8 mouse cellular contexts compared by ENCODE assay signal in the genomic region with DNA sequence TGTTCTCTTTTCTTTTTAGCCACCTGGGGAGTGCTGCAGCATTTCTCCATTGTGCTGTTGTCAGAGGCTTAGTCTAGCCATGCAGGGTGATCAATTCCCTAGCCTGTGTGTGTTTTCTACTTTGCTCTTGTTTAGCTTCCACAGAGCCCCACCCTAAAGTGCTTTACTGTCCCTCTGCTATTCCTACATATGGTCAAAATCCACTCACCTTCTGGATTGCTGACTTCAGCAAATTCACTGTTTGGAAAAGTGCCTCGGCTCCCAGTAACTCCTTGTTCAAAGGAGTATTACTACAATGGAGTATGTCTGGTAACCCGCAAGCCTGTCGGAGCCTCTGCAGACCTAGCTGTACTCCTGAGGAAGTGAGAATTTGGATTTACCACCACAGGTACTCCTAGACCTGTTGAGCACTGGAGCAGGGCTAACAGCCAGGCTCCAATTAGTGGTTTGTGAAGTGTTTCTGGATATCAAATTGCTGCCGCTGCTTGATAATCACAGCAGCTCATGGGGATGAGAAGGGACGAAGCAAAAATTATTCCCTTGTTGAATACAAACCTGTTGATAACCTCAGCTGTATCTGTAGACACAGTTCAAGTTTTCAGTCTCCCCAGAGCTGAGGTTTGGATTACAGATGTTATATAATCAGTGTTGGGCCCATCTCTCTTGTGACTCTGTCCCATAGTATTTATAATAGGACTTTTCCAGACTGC. TPM values are rescaled to one million over a fixed set of nuclear protein-coding genes. Genes with fewer than 3 reads are reported as not detected.
DNase-seq lines count a peak whose midpoint lies in the region; ATAC-seq and TF ChIP-seq lines count a peak whose summit lies in the region.

No protein-coding gene starts in this region.

- intact Hi-C loops in heart, postnatal 14 days (cut with DNase I): loop anchor here (2.0 to 5.0 kb wide), 3 partner anchors 39 to 819 kb away; a partner anchor contains a TSS

- DNase-seq in heart, postnatal 14 days: no peak
- DNase-seq in Patski (ENCODE audit: low read depth, low spot score): no peak
- no peak for DNase-seq in hindbrain, embryonic 14.5 days (ENCODE audit: low spot score)
- DNase-seq in gastrocnemius, postnatal 10 days: no peak

- in situ Hi-C loops in Patski (cut with MboI; ENCODE audit: low pct_unique_long_range_greater_than_20kb): no loop called here

- 0 out of 2 replicates have a peak overlapping the region, but pooled peaks have one; percentile 5 for H3K27ac ChIP-seq in heart, embryonic 13.5 days (replicated peaks)
- H3K27ac ChIP-seq in hindbrain, embryonic 14.5 days: no peak overlapping the region
- no peak overlapping the region for H3K27ac ChIP-seq in midbrain, embryonic 15.5 days

- H3K9me3 ChIP-seq in heart, embryonic 13.5 days: no peaks in the 10 kb centered on the region
- H3K9me3 ChIP-seq in hindbrain, embryonic 14.5 days (ENCODE audit: control insufficient read depth, low read length): no peaks in the 10 kb centered on the region
- no peaks in the 10 kb centered on the region for H3K9me3 ChIP-seq in midbrain, embryonic 15.5 days

- WGBS in heart, embryonic 13.5 days: 43% methylated on average over 5 of the region's 5 CpGs
- 41% methylated on average over 5 of the region's 5 CpGs for WGBS in hindbrain, embryonic 14.5 days
- 40% methylated on average over 5 of the region's 5 CpGs for WGBS in midbrain, embryonic 15.5 days

- no peaks in the 10 kb centered on the region for H3K27me3 ChIP-seq in heart, embryonic 13.5 days (replicated peaks)
- H3K27me3 ChIP-seq in Patski: no peaks in the 10 kb centered on the region
- no peaks in the 10 kb centered on the region for H3K27me3 ChIP-seq in hindbrain, embryonic 14.5 days (ENCODE audit: control insufficient read depth, insufficient read depth, low read length)
- H3K27me3 ChIP-seq in midbrain, embryonic 15.5 days (replicated peaks): no peaks in the 10 kb centered on the region

- POLR2A ChIA-PET in Patski (lab: Charles Lee): interaction anchor here (0.6 kb wide), 1 partner anchor 382 kb away, joined by 3 read pairs; no protein-coding TSS in a partner anchor

- peak overlapping the region; percentile 78 for H3K4me3 ChIP-seq in heart, embryonic 13.5 days
- H3K4me3 ChIP-seq in hindbrain, embryonic 14.5 days (replicated peaks; ENCODE audit: low read length): no peak overlapping the region
- peak overlapping the region; percentile 56; the same call in 1 of the 2 replicates for H3K4me3 ChIP-seq in midbrain, embryonic 15.5 days

- H3K4me1 ChIP-seq in heart, embryonic 13.5 days: peaks cover 15% of the 10 kb centered on the region
- peaks cover 16% of the 10 kb centered on the region for H3K4me1 ChIP-seq in hindbrain, embryonic 14.5 days (replicated peaks; ENCODE audit: control insufficient read depth, insufficient read depth, low read length)
- peaks cover 26% of the 10 kb centered on the region for H3K4me1 ChIP-seq in midbrain, embryonic 15.5 days

- peak overlapping the region; percentile 90 for H3K4me2 ChIP-seq in heart, embryonic 13.5 days
- peak overlapping the region; percentile 85 for H3K4me2 ChIP-seq in hindbrain, embryonic 14.5 days (replicated peaks)
- peak overlapping the region; percentile 90 for H3K4me2 ChIP-seq in midbrain, embryonic 15.5 days

- no peak for ATAC-seq in heart, embryonic 13.5 days (ENCODE audit: extremely low read depth, insufficient number of reproducible peaks, low FRiP score, low TSS enrichment)
- ATAC-seq in Patski: peak; percentile 7
- ATAC-seq in hindbrain, embryonic 14.5 days (ENCODE audit: low FRiP score): no peak
- no peak for ATAC-seq in midbrain, embryonic 15.5 days (replicated peaks)
- ATAC-seq in megakaryocyte-erythroid progenitor cell, adult 5-6 weeks (replicated peaks; ENCODE audit: low FRiP score, low TSS enrichment, poor library complexity, severe bottlenecking): no peak
- no peak for ATAC-seq in megakaryocyte progenitor cell, adult 5-6 weeks (replicated peaks; ENCODE audit: poor library complexity)

- H3K9ac ChIP-seq in heart, embryonic 13.5 days: peak overlapping the region; percentile 99; the same call in 1 of the 2 replicates
- no peak overlapping the region; the same call in 1 of the 2 replicates for H3K9ac ChIP-seq in hindbrain, embryonic 14.5 days
- no peak overlapping the region for H3K9ac ChIP-seq in midbrain, embryonic 15.5 days

- CTCF ChIA-PET in Patski (lab: Charles Lee): no interaction called here

- H3K36me3 ChIP-seq in heart, embryonic 13.5 days: no peaks in the 10 kb centered on the region; the same call in 1 of the 2 replicates
- H3K36me3 ChIP-seq in hindbrain, embryonic 14.5 days (replicated peaks; ENCODE audit: control insufficient read depth, insufficient read depth): no peaks in the 10 kb centered on the region
- no peaks in the 10 kb centered on the region for H3K36me3 ChIP-seq in midbrain, embryonic 15.5 days (replicated peaks)

- no peak for TF ChIP-seq CTCF in Patski (IDR thresholded peaks at IDR 0.05)

RNA-seq across cellular contexts. Expression of a gene that starts 3.8 kb away (rescaled TPM):
- polyA plus RNA-seq in heart, embryonic 13.5 days (2015; fragmentation: Nextera tagmentation; extraction: Ambion mirVana): 67.7 and 72.3 TPM in 2 replicates
- total RNA-seq in heart, postnatal 14 days (2021): 10 to 100 TPM; 58.3 to 72.6 TPM
- polyA plus RNA-seq in Patski (2021): 122 TPM
- polyA plus RNA-seq in hindbrain, embryonic 14.5 days (2014; fragmentation: Nextera tagmentation; extraction: Ambion mirVana): 34.7 and 35.2 TPM in 2 replicates
- 49.9 and 53.9 TPM in 2 replicates for polyA plus RNA-seq in midbrain, embryonic 15.5 days (2015; fragmentation: Nextera tagmentation; extraction: Ambion mirVana)
- total RNA-seq in megakaryocyte-erythroid progenitor cell, adult 5-6 weeks (2014; fragmentation: Nextera tagmentation): 14.9 and 15.6 TPM in 2 replicates
- total RNA-seq in megakaryocyte-erythroid progenitor cell, adult 5-6 weeks (2017): 167 and 256 TPM in 2 replicates
- 64.6 and 106 TPM in 2 replicates for total RNA-seq in megakaryocyte progenitor cell, adult 5-6 weeks (2015)
- 121 and 159 TPM in 2 replicates for total RNA-seq in megakaryocyte progenitor cell, adult 5-6 weeks (2017)
- total RNA-seq in gastrocnemius, postnatal 10 days (2021): 100 to 1,000 TPM in 1 of 2 experiments, 10 to 100 TPM in 1; 31.5 to 100 TPM
